11 mouse cellular contexts compared by ENCODE assay signal in the genomic region with DNA sequence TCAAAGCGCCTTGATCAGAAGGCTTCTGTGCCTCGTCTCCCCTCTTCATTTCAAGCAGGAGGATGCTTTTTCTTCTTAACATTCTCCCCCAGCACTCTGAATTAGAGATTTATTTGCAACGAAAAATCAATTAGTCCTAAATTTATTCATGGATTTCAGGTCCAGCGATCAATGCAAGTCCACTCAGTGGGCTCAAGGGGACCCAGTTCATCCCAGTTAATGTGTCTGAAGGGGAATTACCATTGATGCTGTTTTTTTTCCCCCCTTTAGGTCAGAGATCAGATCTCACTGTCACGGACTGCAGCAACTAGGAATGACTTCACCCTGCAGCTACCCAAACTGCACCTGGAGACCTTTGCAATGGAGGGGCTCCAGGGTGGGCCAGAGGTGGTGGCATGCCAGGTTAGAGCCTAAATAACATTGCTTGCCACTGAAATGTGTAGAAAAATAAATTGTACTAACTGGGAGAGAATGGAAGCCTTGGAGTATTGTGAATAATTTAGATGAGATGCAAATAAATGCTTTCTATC.
DNase-seq lines count a peak whose midpoint lies in the region; ATAC-seq and TF ChIP-seq lines count a peak whose summit lies in the region.
"Had no signal": no experiment of that assay in that cellular context is flagged by ENCODE, and none has a peak within 500 bp of the region (broad histone marks: within the 10 kb centered on the region; RNA-seq: fewer than 3 reads in every experiment).

No protein-coding gene starts in this region.

- H3K9ac ChIP-seq in hindbrain, embryonic 11.5 days (ENCODE audit: low read depth, low read length), result no peak overlapping the region
- no peak overlapping the region for H3K9ac ChIP-seq in midbrain, embryonic 11.5 days (ENCODE audit: low read length)
- H3K9ac ChIP-seq: liver, embryonic 14.5 days had no signal

- WGBS in hindbrain, embryonic 11.5 days, result 27% methylated on average over 5 of the region's 5 CpGs
- 17% methylated on average over 5 of the region's 5 CpGs for WGBS in midbrain, embryonic 11.5 days

- peak; percentile 39 for DNase-seq in brain, embryonic 14.5 days (ENCODE audit: low read depth)
- peak; percentile 25 for DNase-seq in embryo, embryonic 9.5 days (ENCODE audit: extremely low spot score)
- DNase-seq in hindbrain, embryonic 11.5 days (ENCODE audit: low spot score), result peak; percentile 35
- DNase-seq in midbrain, embryonic 11.5 days (ENCODE audit: low spot score, missing footprints), result no peak
- no peak for DNase-seq in right cerebral cortex, postnatal 25 days
- DNase-seq in Muller cell, postnatal 12 days (ENCODE audit: inconsistent ontology term), result no peak
- DNase-seq in frontal cortex, postnatal 36 days (ENCODE audit: low spot score in 2 of 2), result no peak
- DNase-seq in adrenal gland, postnatal 36 days, result no peak

- H3K9me3 ChIP-seq in hindbrain, embryonic 11.5 days (ENCODE audit: control insufficient read depth, low read length), result no peaks in the 10 kb centered on the region
- H3K9me3 ChIP-seq in midbrain, embryonic 11.5 days (ENCODE audit: control insufficient read depth, low read length), result no peaks in the 10 kb centered on the region

- TF ChIP-seq POLR2A in brain, embryonic 14.5 days (IDR thresholded peaks at IDR 0.05; ENCODE audit: borderline replicate concordance, extremely low read depth, insufficient read depth, insufficient read length, poor library complexity, severe bottlenecking), result no peak

- H3K36me3 ChIP-seq in hindbrain, embryonic 11.5 days (ENCODE audit: control insufficient read depth, insufficient read depth, low read length), result no peaks in the 10 kb centered on the region
- H3K36me3 ChIP-seq in midbrain, embryonic 11.5 days (ENCODE audit: control insufficient read depth, insufficient read depth, low read length), result no peaks in the 10 kb centered on the region

- no peak overlapping the region for H3K4me3 ChIP-seq in hindbrain, embryonic 11.5 days (ENCODE audit: low read depth, low read length)
- H3K4me3 ChIP-seq in midbrain, embryonic 11.5 days (ENCODE audit: low read depth, low read length), result no peak overlapping the region

- TF ChIP-seq CTCF in brain, embryonic 14.5 days (IDR thresholded peaks at IDR 0.05; ENCODE audit: borderline replicate concordance, extremely low read depth, insufficient read depth, insufficient read length), result no peak

- no peaks in the 10 kb centered on the region for H3K27me3 ChIP-seq in hindbrain, embryonic 11.5 days (ENCODE audit: control insufficient read depth, insufficient read depth, low read length)
- no peaks in the 10 kb centered on the region for H3K27me3 ChIP-seq in midbrain, embryonic 11.5 days (ENCODE audit: control insufficient read depth, insufficient read depth, low read length)
- H3K27me3 ChIP-seq: CH12.LX had no signal

- H3K27ac ChIP-seq in hindbrain, embryonic 11.5 days (ENCODE audit: low read depth, low read length), result 0 out of 2 replicates have a peak overlapping the region, but pooled peaks have one; percentile 27
- H3K27ac ChIP-seq in midbrain, embryonic 11.5 days (ENCODE audit: low read depth, low read length), result no peak overlapping the region
- H3K27ac ChIP-seq: liver, embryonic 14.5 days; macrophage had no signal

- no peak overlapping the region for H3K4me2 ChIP-seq in hindbrain, embryonic 11.5 days (replicated peaks; ENCODE audit: low read depth, low read length)
- no peak overlapping the region for H3K4me2 ChIP-seq in midbrain, embryonic 11.5 days

- peak; percentile 74 for ATAC-seq in hindbrain, embryonic 11.5 days (ENCODE audit: low FRiP score)
- peak; percentile 77 for ATAC-seq in midbrain, embryonic 11.5 days (ENCODE audit: low FRiP score)

- H3K4me1 ChIP-seq in hindbrain, embryonic 11.5 days (replicated peaks; ENCODE audit: control insufficient read depth, insufficient read depth, low read length), result no peaks in the 10 kb centered on the region
- H3K4me1 ChIP-seq in midbrain, embryonic 11.5 days (ENCODE audit: control insufficient read depth, insufficient read depth, low read length), result peaks cover 6% of the 10 kb centered on the region; the same call in 1 of the 2 replicates

Comparison
In these comparisons a context has a peak if more than half of its experiments do, and no peak if none do; other contexts are left out.
1. DNase-seq: peak in brain, embryonic 14.5 days (single experiment), embryo, embryonic 9.5 days (single experiment) and hindbrain, embryonic 11.5 days (single experiment); none in midbrain, embryonic 11.5 days (single experiment), right cerebral cortex, postnatal 25 days (single experiment), Muller cell, postnatal 12 days (single experiment), frontal cortex, postnatal 36 days (0 of 2) and adrenal gland, postnatal 36 days (0 of 2).